Mouse (Mus musculus) heart, postnatal 0 days (tissue): ENCODE data around the gene Frmd4b. TPM values are rescaled to one million over a fixed set of nuclear protein-coding genes. Genes with fewer than 3 reads are reported as not detected.

Experiments
- ATAC-seq: fragments of 200-750 bp; cut with Nextera tagmentation; 2 replicates; pipeline ENCODE4 v1.8.0; 2017; ENCODE audit warnings: low read depth, moderate number of reproducible peaks, moderate library complexity; ENCODE audit not compliant: insufficient read depth
- DNase-seq: peaks from one replicate; pipeline ENCODE4 v3.0.0-alpha.2; 2016; ENCODE audit warnings: low spot score
- H3K27ac ChIP-seq: fragments of 300-500 bp; sonication (generic); 2 replicates; pipeline ENCODE4 v1.5.1; 2014; ENCODE audit warnings: low read depth, mild to moderate bottlenecking
- H3K27me3 ChIP-seq: fragments of 300-500 bp; sonication (generic); 2 replicates; pipeline ENCODE4 v1.6.1; 2014; ENCODE audit warnings: low read length, mixed read lengths; ENCODE audit not compliant: control insufficient read depth, insufficient read depth
- H3K36me3 ChIP-seq: fragments of 300-500 bp; sonication (generic); replicated peaks from 2 replicates; pipeline ENCODE4 v1.6.1; 2014; ENCODE audit warnings: low read length, mixed read lengths; ENCODE audit not compliant: control insufficient read depth, insufficient read depth
- H3K4me1 ChIP-seq: fragments of 300-500 bp; sonication (generic); 2 replicates; pipeline ENCODE4 v1.6.1; 2014; ENCODE audit warnings: antibody characterized with exemption; ENCODE audit not compliant: control insufficient read depth, insufficient read depth
- H3K4me2 ChIP-seq: fragments of 300-500 bp; sonication (generic); 2 replicates; pipeline ENCODE4 v1.6.1; 2014; ENCODE audit warnings: low read depth, mild to moderate bottlenecking, low read length, moderate library complexity
- H3K4me3 ChIP-seq: fragments of 300-500 bp; sonication (generic); 2 replicates; pipeline ENCODE4 v1.5.1; 2014; ENCODE audit warnings: low read depth, low read length
- H3K9ac ChIP-seq: fragments of 300-500 bp; sonication (generic); replicated peaks from 2 replicates; pipeline ENCODE4 v1.6.1; 2014; ENCODE audit warnings: low read depth, low read length, mixed read lengths
- H3K9me3 ChIP-seq: fragments of 300-500 bp; sonication (generic); replicated peaks from 2 replicates; pipeline ENCODE4 v1.6.1; 2016; ENCODE audit warnings: low read length; ENCODE audit not compliant: control insufficient read depth
- CTCF ChIP-seq: IDR thresholded peaks from 2 replicates; pipeline ENCODE4 v1.5.1; 2016; ENCODE audit warnings: antibody characterized with exemption, control low read depth, low read depth
- EP300 ChIP-seq: IDR thresholded peaks from 2 replicates; pipeline ENCODE4 v1.6.1; 2016; ENCODE audit warnings: antibody characterized with exemption, low read depth
- WGBS: fragments of 180-500 bp; shearing (Covaris S2); extraction: QIAGEN DNeasy Blood & Tissue Kit; methylation state at CpG from one replicate; pipeline ENCODE4 v1.1.7; 2014; 5-methylcytosine and 5-hydroxymethylcytosine counted together
- polyA plus RNA-seq: library from polyadenylated mRNA; unstranded; fragments of >200 nt; fragmentation: Nextera tagmentation; extraction: Ambion mirVana; gene quantifications from 2 replicates; pipeline ENCODE4 v1.2.1, GENCODE M21; 2015
- total RNA-seq: library from RNA; depleted of rRNA; stranded (reverse); fragments of >200 nt; gene quantifications from 2 replicates; pipeline ENCODE4 v1.2.3, GENCODE M21; 2014; ENCODE audit warnings: low replicate concordance; rRNA removed

Frmd4b gene
- 19.0 and 30.8 TPM in 2 replicates for total RNA-seq
- 6.2 and 6.6 TPM in 2 replicates for polyA plus RNA-seq

DNA sequence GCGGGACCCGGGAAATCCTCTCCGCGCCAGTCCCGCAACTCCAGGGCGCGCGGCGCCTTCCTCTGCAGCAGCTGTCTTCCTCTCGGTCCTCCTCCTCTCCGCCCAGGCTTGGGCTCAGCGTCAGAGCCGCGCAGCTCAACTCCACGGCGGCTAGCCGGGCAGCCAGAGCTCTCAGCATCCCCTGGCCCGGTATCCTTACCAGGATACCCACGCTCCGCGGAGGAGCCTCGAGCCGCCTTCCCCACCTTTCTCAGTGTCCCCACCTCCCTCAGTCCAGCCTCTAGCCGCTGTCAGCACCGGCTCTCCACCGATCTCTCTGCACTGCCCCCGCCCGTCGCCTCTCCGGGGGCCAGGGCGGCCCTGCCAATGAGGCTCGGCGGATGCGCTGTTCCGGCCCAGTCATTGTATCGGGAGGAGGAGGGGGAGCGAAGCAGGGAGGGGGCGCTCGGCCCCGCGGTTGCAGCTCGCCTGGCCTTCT lies at the start of gene Frmd4b:
Frmd4b (minus strand) TSS at position 276 of the 478 bp plus-strand sequence.
- Histone ChIP-seq H3K9me3 (no peaks in the 10 kb centered on the region), H3K9ac (peak within 1 kb of the TSS; percentile 27), H3K27ac (peak within 1 kb of the TSS; percentile 28; the same call in 1 of the 2 replicates), H3K4me3 (peak within 1 kb of the TSS; percentile 57), H3K4me1 (no peaks in the 10 kb centered on the region), H3K27me3 (peaks cover 35% of the 10 kb centered on the region), H3K36me3 (no peaks in the 10 kb centered on the region), H3K4me2 (peak within 1 kb of the TSS; percentile 88)
- peak; percentile 74 for ATAC-seq
- TF ChIP-seq CTCF (no peak), EP300 (no peak)
- no peak for DNase-seq
- under 1% methylated on average over 37 of the region's 42 CpGs for WGBS

DNA sequence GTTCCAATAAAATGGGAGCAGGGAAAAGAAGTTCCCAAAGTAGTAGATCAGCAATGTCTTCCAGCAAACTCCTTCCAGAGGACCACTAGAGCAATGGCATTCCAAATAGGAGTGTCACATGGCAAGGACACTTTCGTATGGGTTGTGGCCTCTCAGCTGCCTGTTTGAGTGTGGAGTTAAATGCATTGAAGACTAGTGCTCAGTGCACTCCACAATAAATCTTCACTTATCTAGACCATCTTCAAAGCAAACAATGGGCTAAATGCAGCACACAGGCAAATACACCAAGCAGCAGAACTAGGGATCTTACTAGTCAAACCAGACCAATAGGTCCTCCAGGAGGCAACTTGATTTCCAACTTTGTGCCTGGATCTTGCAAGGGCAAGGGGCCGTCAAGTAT lies 49.1 kb upstream of the Frmd4b start:
- no peak for TF ChIP-seq EP300
- TF ChIP-seq CTCF: no peak
- no peak overlapping the region for H3K27ac ChIP-seq
- no peaks in the 10 kb centered on the region for H3K9me3 ChIP-seq
- H3K36me3 ChIP-seq: no peaks in the 10 kb centered on the region
- H3K27me3 ChIP-seq: no peaks in the 10 kb centered on the region
- no peak overlapping the region for H3K9ac ChIP-seq
- DNase-seq (no peak), ATAC-seq (no peak)
- no peaks in the 10 kb centered on the region for H3K4me1 ChIP-seq
- WGBS: 42% methylated on average over 2 of the region's 2 CpGs
- no peak overlapping the region for H3K4me2 ChIP-seq
- H3K4me3 ChIP-seq: no peak overlapping the region

- H3K4me1 ChIP-seq: no peaks in the 10 kb centered on the region
- no peak overlapping the region for H3K4me2 ChIP-seq
- no peak for ATAC-seq
- no peaks in the 10 kb centered on the region for H3K36me3 ChIP-seq
- DNase-seq: no peak
- H3K9ac ChIP-seq: no peak overlapping the region
- 87% methylated on average over 6 of the region's 6 CpGs for WGBS
- no peak overlapping the region for H3K4me3 ChIP-seq
- no peak overlapping the region for H3K27ac ChIP-seq
- 0 out of 2 replicates have a peak, but pooled peaks cover 5% of the 10 kb centered on the region for H3K9me3 ChIP-seq
- no peak for TF ChIP-seq CTCF
- TF ChIP-seq EP300: no peak
- H3K27me3 ChIP-seq: no peaks in the 10 kb centered on the region
Observed at GRCm38 (mm10) chr6:97658921-97659320, 41.6 kb upstream of the Frmd4b start.

GRCm38 (mm10) chr6:97655986-97656385 lies 38.6 kb upstream of the Frmd4b start:
- H3K4me2 ChIP-seq: no peak overlapping the region
- no peaks in the 10 kb centered on the region for H3K4me1 ChIP-seq
- H3K4me3 ChIP-seq: no peak overlapping the region
- DNase-seq (no peak), ATAC-seq (no peak)
- H3K9ac ChIP-seq: no peak overlapping the region
- no peak for TF ChIP-seq CTCF
- WGBS: 75% methylated on average over 3 of the region's 3 CpGs
- H3K36me3 ChIP-seq: no peaks in the 10 kb centered on the region
- 0 out of 2 replicates have a peak, but pooled peaks cover 5% of the 10 kb centered on the region for H3K9me3 ChIP-seq
- no peaks in the 10 kb centered on the region for H3K27me3 ChIP-seq
- H3K27ac ChIP-seq: no peak overlapping the region

- TF ChIP-seq EP300 (no peak), CTCF (no peak)
- ATAC-seq: no peak
- WGBS: 90% methylated on average over 14 of the region's 14 CpGs
- Histone ChIP-seq H3K4me2 (no peak overlapping the region), H3K36me3 (no peaks in the 10 kb centered on the region), H3K9me3 (no peaks in the 10 kb centered on the region), H3K4me1 (no peaks in the 10 kb centered on the region), H3K9ac (no peak overlapping the region), H3K4me3 (no peak overlapping the region), H3K27me3 (no peaks in the 10 kb centered on the region), H3K27ac (no peak overlapping the region)
- no peak for DNase-seq
Observed at GRCm38 (mm10) chr6:97647501-97647900, 30.2 kb upstream of the Frmd4b start.

DNA sequence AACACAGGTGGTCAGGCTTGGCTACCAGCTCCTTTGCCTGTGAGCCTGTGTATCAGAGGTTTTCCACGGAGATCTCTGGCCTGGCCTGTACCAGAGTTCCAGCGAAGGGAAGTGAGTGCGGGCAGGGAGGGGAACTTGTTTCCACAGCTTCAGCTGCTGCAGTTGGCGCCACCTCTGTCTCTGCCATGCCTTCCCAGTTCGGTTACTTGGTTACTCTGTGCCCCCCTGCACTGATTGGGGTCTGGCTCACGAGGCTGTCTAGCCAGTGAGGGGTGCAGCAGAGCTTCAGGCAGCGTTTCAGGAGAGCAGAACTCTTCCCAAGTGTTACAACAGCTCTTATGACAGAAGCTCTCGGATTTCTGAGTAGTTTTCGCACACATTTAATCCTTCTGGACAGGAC lies 6.0 kb upstream of the Frmd4b start:
- Histone ChIP-seq H3K27ac (no peak overlapping the region), H3K4me2 (no peak overlapping the region), H3K4me1 (no peaks in the 10 kb centered on the region), H3K4me3 (no peak overlapping the region), H3K36me3 (no peaks in the 10 kb centered on the region), H3K27me3 (no peaks in the 10 kb centered on the region), H3K9ac (no peak overlapping the region), H3K9me3 (no peaks in the 10 kb centered on the region)
- TF ChIP-seq CTCF (no peak), EP300 (no peak)
- WGBS: 61% methylated on average over 9 of the region's 9 CpGs
- DNase-seq (no peak), ATAC-seq (no peak)
